In genomic region chr14:30636499-30636898, GRCm38 (mm10) we compare ENCODE assay signal across 33 mouse cellular contexts. TPM values are rescaled to one million over a fixed set of nuclear protein-coding genes. Genes with fewer than 3 reads are reported as not detected.
DNase-seq lines count a peak whose midpoint lies in the region; ATAC-seq and TF ChIP-seq lines count a peak whose summit lies in the region.
"Had no signal": no experiment of that assay in that cellular context is flagged by ENCODE, and none has a peak within 500 bp of the region (broad histone marks: within the 10 kb centered on the region; RNA-seq: fewer than 3 reads in every experiment).

No protein-coding gene starts in this region.

- H3K4me1 ChIP-seq in intestine, embryonic 15.5 days (replicated peaks) = peaks cover 39% of the 10 kb centered on the region
- H3K4me1 ChIP-seq in intestine, embryonic 16.5 days (ENCODE audit: control insufficient read depth, insufficient read depth, low read length) = peaks cover 49% of the 10 kb centered on the region
- peaks cover 13% of the 10 kb centered on the region for H3K4me1 ChIP-seq in kidney, postnatal 0 days (replicated peaks; ENCODE audit: insufficient read depth, low read length)
- H3K4me1 ChIP-seq in kidney, embryonic 14.5 days (ENCODE audit: control insufficient read depth, insufficient read depth, low read length) = no peaks in the 10 kb centered on the region
- H3K4me1 ChIP-seq in intestine, postnatal 0 days (replicated peaks; ENCODE audit: control insufficient read depth, insufficient read depth, low read length) = peaks cover 16% of the 10 kb centered on the region
- H3K4me1 ChIP-seq in neural tube, embryonic 15.5 days = 0 out of 2 replicates have a peak, but pooled peaks cover 5% of the 10 kb centered on the region
- H3K4me1 ChIP-seq: midbrain, embryonic 12.5 days; neural tube, embryonic 12.5 days had no signal

- H3K27me3 ChIP-seq in intestine, embryonic 15.5 days (replicated peaks) = no peaks in the 10 kb centered on the region
- no peaks in the 10 kb centered on the region for H3K27me3 ChIP-seq in intestine, embryonic 16.5 days (replicated peaks; ENCODE audit: control insufficient read depth, insufficient read depth, low read length)
- H3K27me3 ChIP-seq in kidney, postnatal 0 days (ENCODE audit: insufficient read depth, low read length) = no peaks in the 10 kb centered on the region
- no peaks in the 10 kb centered on the region for H3K27me3 ChIP-seq in kidney, embryonic 14.5 days (ENCODE audit: control insufficient read depth, insufficient read depth, low read length)
- no peaks in the 10 kb centered on the region for H3K27me3 ChIP-seq in intestine, postnatal 0 days (replicated peaks; ENCODE audit: control insufficient read depth, insufficient read depth, low read length)
- H3K27me3 ChIP-seq in neural tube, embryonic 15.5 days (replicated peaks) = no peaks in the 10 kb centered on the region
- H3K27me3 ChIP-seq: CH12.LX; heart, embryonic 12.5 days; liver, embryonic 12.5 days; neural tube, embryonic 12.5 days; stomach, embryonic 15.5 days had no signal

- no peak for TF ChIP-seq CTCF in kidney, postnatal 0 days (IDR thresholded peaks at IDR 0.05; ENCODE audit: low read depth)
- no peak for TF ChIP-seq CTCF in intestine, postnatal 0 days (IDR thresholded peaks at IDR 0.05; ENCODE audit: low read depth)

- no peak overlapping the region for H3K4me3 ChIP-seq in intestine, embryonic 15.5 days (replicated peaks)
- H3K4me3 ChIP-seq in intestine, embryonic 16.5 days (ENCODE audit: low read length) = no peak overlapping the region
- H3K4me3 ChIP-seq in kidney, postnatal 0 days (replicated peaks; ENCODE audit: low read depth, low read length) = no peak overlapping the region
- H3K4me3 ChIP-seq in kidney, embryonic 14.5 days (ENCODE audit: low read length) = no peak overlapping the region
- no peak overlapping the region for H3K4me3 ChIP-seq in intestine, postnatal 0 days (ENCODE audit: low read depth, low read length)
- H3K4me3 ChIP-seq in neural tube, embryonic 15.5 days (replicated peaks) = no peak overlapping the region
- H3K4me3 ChIP-seq: erythroblast, embryonic 14.5 days; gastrocnemius, adult 2 months; heart, adult 2 months; heart, embryonic 12.5 days; liver, embryonic 12.5 days; megakaryocyte, embryonic 14.5 days; midbrain, embryonic 12.5 days; myocyte; neural tube, embryonic 12.5 days; stomach, embryonic 15.5 days had no signal

- no peak for ATAC-seq in intestine, embryonic 15.5 days
- no peak for ATAC-seq in intestine, embryonic 16.5 days
- no peak for ATAC-seq in kidney, postnatal 0 days (replicated peaks; ENCODE audit: low FRiP score, low read depth)
- no peak for ATAC-seq in kidney, embryonic 14.5 days (ENCODE audit: low FRiP score, low TSS enrichment)
- ATAC-seq in intestine, postnatal 0 days = no peak
- no peak for ATAC-seq in neural tube, embryonic 15.5 days (ENCODE audit: low FRiP score)
- ATAC-seq: activated CD4-positive, CD25-positive, alpha-beta regulatory T cell, adult 4 months; forebrain, embryonic 16.5 days; hindbrain, postnatal 0 days; liver, embryonic 12.5 days; liver, postnatal 0 days had no signal

- no peaks in the 10 kb centered on the region for H3K36me3 ChIP-seq in intestine, embryonic 15.5 days
- H3K36me3 ChIP-seq in intestine, embryonic 16.5 days (ENCODE audit: control insufficient read depth, insufficient read depth, low read length) = no peaks in the 10 kb centered on the region
- H3K36me3 ChIP-seq in kidney, postnatal 0 days (ENCODE audit: insufficient read depth, low read length) = no peaks in the 10 kb centered on the region
- H3K36me3 ChIP-seq in kidney, embryonic 14.5 days (ENCODE audit: control insufficient read depth, insufficient read depth, low read length) = no peaks in the 10 kb centered on the region
- H3K36me3 ChIP-seq in intestine, postnatal 0 days (ENCODE audit: control insufficient read depth, insufficient read depth) = no peaks in the 10 kb centered on the region
- no peaks in the 10 kb centered on the region for H3K36me3 ChIP-seq in neural tube, embryonic 15.5 days
- H3K36me3 ChIP-seq: heart, embryonic 12.5 days; liver, embryonic 12.5 days; midbrain, embryonic 12.5 days; neural tube, embryonic 12.5 days; stomach, embryonic 15.5 days had no signal

- no peak overlapping the region for H3K9ac ChIP-seq in intestine, embryonic 15.5 days
- H3K9ac ChIP-seq in intestine, embryonic 16.5 days (ENCODE audit: low read depth, low read length) = no peak overlapping the region
- H3K9ac ChIP-seq in kidney, postnatal 0 days (ENCODE audit: low read depth, low read length) = no peak overlapping the region
- no peak overlapping the region for H3K9ac ChIP-seq in kidney, embryonic 14.5 days (ENCODE audit: low read depth, low read length)
- no peak overlapping the region for H3K9ac ChIP-seq in intestine, postnatal 0 days (ENCODE audit: low read depth, low read length)
- H3K9ac ChIP-seq in neural tube, embryonic 15.5 days (replicated peaks) = no peak overlapping the region
- H3K9ac ChIP-seq: heart, embryonic 12.5 days; liver, embryonic 12.5 days; liver, postnatal 0 days; midbrain, embryonic 12.5 days; neural tube, embryonic 12.5 days; stomach, embryonic 15.5 days had no signal

- DNase-seq in adrenal gland, adult 2 months = peak; percentile 78
- no peak for DNase-seq in adrenal gland, adult 18-20 months (ENCODE audit: low spot score in 2 of 2)
- DNase-seq in kidney, postnatal 0 days (ENCODE audit: low spot score) = no peak
- DNase-seq: cerebellum, adult 11 months; cerebellum, adult 9-10 months; cerebellum, postnatal 36 days; embryo, embryonic 11 days; gastrocnemius, adult 2 months; gastrocnemius, postnatal 36 days; heart, adult 2 months; heart, postnatal 14 days; layer of hippocampus, adult 9-11 months; liver, postnatal 0 days; lung, postnatal 4 days; thymus, adult 18-20 months; thymus, postnatal 25 days had no signal

- WGBS in intestine, embryonic 15.5 days = 86% methylated on average over 9 of the region's 9 CpGs
- 86% methylated on average over 9 of the region's 9 CpGs for WGBS in intestine, embryonic 16.5 days
- WGBS in kidney, postnatal 0 days = 79% methylated on average over 9 of the region's 9 CpGs
- WGBS in kidney, embryonic 14.5 days = 88% methylated on average over 9 of the region's 9 CpGs
- 85% methylated on average over 9 of the region's 9 CpGs for WGBS in intestine, postnatal 0 days
- 90% methylated on average over 9 of the region's 9 CpGs for WGBS in neural tube, embryonic 15.5 days

- no peaks in the 10 kb centered on the region for H3K9me3 ChIP-seq in intestine, embryonic 15.5 days
- no peaks in the 10 kb centered on the region for H3K9me3 ChIP-seq in intestine, embryonic 16.5 days (ENCODE audit: control insufficient read depth, low read length)
- H3K9me3 ChIP-seq in kidney, postnatal 0 days (replicated peaks; ENCODE audit: low read length) = no peaks in the 10 kb centered on the region
- H3K9me3 ChIP-seq in kidney, embryonic 14.5 days (ENCODE audit: control insufficient read depth, low read length) = no peaks in the 10 kb centered on the region
- no peaks in the 10 kb centered on the region for H3K9me3 ChIP-seq in intestine, postnatal 0 days (ENCODE audit: control insufficient read depth)
- H3K9me3 ChIP-seq in neural tube, embryonic 15.5 days (replicated peaks) = no peaks in the 10 kb centered on the region
- H3K9me3 ChIP-seq: heart, embryonic 12.5 days; liver, embryonic 12.5 days; megakaryocyte, embryonic 14.5 days; midbrain, embryonic 12.5 days; neural tube, embryonic 12.5 days; stomach, embryonic 15.5 days had no signal

- 0 out of 2 replicates have a peak overlapping the region, but pooled peaks have one; percentile 18 for H3K27ac ChIP-seq in intestine, embryonic 15.5 days
- no peak overlapping the region for H3K27ac ChIP-seq in intestine, embryonic 16.5 days (ENCODE audit: low read length)
- H3K27ac ChIP-seq in kidney, postnatal 0 days = peak overlapping the region; percentile 14; the same call in 1 of the 2 replicates
- H3K27ac ChIP-seq in kidney, embryonic 14.5 days (ENCODE audit: low read depth, low read length) = no peak overlapping the region
- H3K27ac ChIP-seq in intestine, postnatal 0 days (ENCODE audit: low read depth, low read length) = peak overlapping the region; percentile 11; the same call in 1 of the 2 replicates
- no peak overlapping the region for H3K27ac ChIP-seq in neural tube, embryonic 15.5 days (replicated peaks)
- H3K27ac ChIP-seq: gastrocnemius, adult 2 months; heart, adult 2 months; hindbrain, postnatal 0 days; liver, embryonic 12.5 days; midbrain, embryonic 12.5 days; neural tube, embryonic 12.5 days; stomach, embryonic 15.5 days had no signal

- H3K4me2 ChIP-seq in intestine, embryonic 15.5 days (replicated peaks) = no peak overlapping the region
- H3K4me2 ChIP-seq in intestine, embryonic 16.5 days (ENCODE audit: low read depth, low read length) = no peak overlapping the region
- H3K4me2 ChIP-seq in kidney, postnatal 0 days (ENCODE audit: low read length) = no peak overlapping the region
- no peak overlapping the region for H3K4me2 ChIP-seq in kidney, embryonic 14.5 days (replicated peaks; ENCODE audit: low read depth, low read length)
- no peak overlapping the region for H3K4me2 ChIP-seq in intestine, postnatal 0 days (replicated peaks; ENCODE audit: low read depth)
- no peak overlapping the region for H3K4me2 ChIP-seq in neural tube, embryonic 15.5 days
- H3K4me2 ChIP-seq: heart, embryonic 12.5 days; liver, embryonic 12.5 days; midbrain, embryonic 12.5 days; neural tube, embryonic 12.5 days; stomach, embryonic 15.5 days had no signal

RNA-seq across cellular contexts. Expression of gene Prkcd, which starts 10.5 kb away (rescaled TPM):
- total RNA-seq in adrenal gland, adult 2 months (2021) = 100 to 1,000 TPM in 1 of 2 experiments, 10 to 100 TPM in 1; 83.4 to 367 TPM
- 266 and 407 TPM in 2 replicates for polyA plus RNA-seq in adrenal gland, adult 2 months (2012; rRNA removed)
- total RNA-seq in adrenal gland, adult 18-20 months (2021) = 100 to 1,000 TPM; 123 to 353 TPM
- polyA plus RNA-seq in intestine, embryonic 15.5 days (2015; fragmentation: Nextera tagmentation; extraction: Ambion mirVana) = 57.2 and 58.3 TPM in 2 replicates
- 52.1 and 56.5 TPM in 2 replicates for polyA plus RNA-seq in intestine, embryonic 16.5 days (2015; fragmentation: Nextera tagmentation; extraction: Ambion mirVana)
- polyA plus RNA-seq in kidney, postnatal 0 days (2015; fragmentation: Nextera tagmentation; extraction: Ambion mirVana) = 44.9 and 46.9 TPM in 2 replicates
- 33.4 and 37.0 TPM in 2 replicates for polyA plus RNA-seq in kidney, embryonic 14.5 days (2014; fragmentation: Nextera tagmentation; extraction: Ambion mirVana)
- polyA plus RNA-seq in intestine, postnatal 0 days (2015; fragmentation: Nextera tagmentation; extraction: Ambion mirVana) = 54.7 and 60.6 TPM in 2 replicates
- polyA plus RNA-seq in neural tube, embryonic 15.5 days (2015; fragmentation: Nextera tagmentation; extraction: Ambion mirVana) = 35.2 and 41.8 TPM in 2 replicates

RNA-seq across cellular contexts. Expression of gene Rft1, which starts 17.7 kb away (rescaled TPM):
- 10 to 100 TPM; 24.7 to 25.4 TPM for total RNA-seq in adrenal gland, adult 2 months (2021)
- polyA plus RNA-seq in adrenal gland, adult 2 months (2012; rRNA removed) = 16.3 and 17.1 TPM in 2 replicates
- total RNA-seq in adrenal gland, adult 18-20 months (2021) = 10 to 100 TPM; 20.8 to 35.3 TPM
- polyA plus RNA-seq in intestine, embryonic 15.5 days (2015; fragmentation: Nextera tagmentation; extraction: Ambion mirVana) = 12.6 and 15.0 TPM in 2 replicates
- 13.3 and 14.7 TPM in 2 replicates for polyA plus RNA-seq in intestine, embryonic 16.5 days (2015; fragmentation: Nextera tagmentation; extraction: Ambion mirVana)
- 14.0 and 17.1 TPM in 2 replicates for polyA plus RNA-seq in kidney, postnatal 0 days (2015; fragmentation: Nextera tagmentation; extraction: Ambion mirVana)
- 11.6 and 19.4 TPM in 2 replicates for polyA plus RNA-seq in kidney, embryonic 14.5 days (2014; fragmentation: Nextera tagmentation; extraction: Ambion mirVana)
- polyA plus RNA-seq in intestine, postnatal 0 days (2015; fragmentation: Nextera tagmentation; extraction: Ambion mirVana) = 8.4 and 9.0 TPM in 2 replicates
- 9.0 and 9.6 TPM in 2 replicates for polyA plus RNA-seq in neural tube, embryonic 15.5 days (2015; fragmentation: Nextera tagmentation; extraction: Ambion mirVana)

Comparison
In these comparisons a context has a peak if more than half of its experiments do, and no peak if none do; other contexts are left out.
1. H3K27ac ChIP-seq: peak in intestine, embryonic 15.5 days (single experiment), kidney, postnatal 0 days (single experiment) and intestine, postnatal 0 days (single experiment); none in intestine, embryonic 16.5 days (single experiment), kidney, embryonic 14.5 days (single experiment) and neural tube, embryonic 15.5 days (single experiment).